Mouse (Mus musculus): Measurements from ENCODE around the gene Rpl3. TPM values are rescaled to one million over a fixed set of nuclear protein-coding genes. Genes with fewer than 3 reads are reported as not detected.

The Rpl3 gene
- polyA plus RNA-seq, 1 experiment from 2014 or later = 552 TPM

GRCm38 (mm10) chr15:80114414-80114813, 22.7 kb upstream of the Rpl3 start:
- no peaks in the 10 kb centered on the region for H3K27me3 ChIP-seq
- no peak for ATAC-seq (ENCODE audit: insufficient read depth)
- H3K9ac ChIP-seq = no peak overlapping the region
- 81% methylated on average over 7 of the region's 7 CpGs for WGBS (ENCODE audit: insufficient replicate concordance)
- no peaks in the 10 kb centered on the region for H3K9me3 ChIP-seq (replicated peaks)
- H3K27ac ChIP-seq (replicated peaks) = no peak overlapping the region
- no peak overlapping the region for H3K4me3 ChIP-seq (replicated peaks)
- no peaks in the 10 kb centered on the region for H3K36me3 ChIP-seq (replicated peaks)
- H3K4me1 ChIP-seq (replicated peaks) = peaks cover 31% of the 10 kb centered on the region
- H3K4me2 ChIP-seq = no peak overlapping the region

- 44% methylated on average over 2 of the region's 2 CpGs for WGBS (ENCODE audit: insufficient replicate concordance)
- Histone ChIP-seq H3K4me2 (no peak overlapping the region), H3K27ac (replicated peaks) (no peak overlapping the region), H3K4me1 (replicated peaks) (peaks cover 30% of the 10 kb centered on the region), H3K9me3 (replicated peaks) (no peaks in the 10 kb centered on the region), H3K27me3 (no peaks in the 10 kb centered on the region), H3K4me3 (replicated peaks) (no peak overlapping the region), H3K36me3 (replicated peaks) (no peaks in the 10 kb centered on the region), H3K9ac (no peak overlapping the region)
- ATAC-seq (ENCODE audit: insufficient read depth) = no peak
These were observed 20.8 kb upstream of the Rpl3 start for GRCm38 (mm10) chr15:80112499-80112898.

GRCm38 (mm10) chr15:80111436-80111835, 19.8 kb upstream of the Rpl3 start:
- no peak for ATAC-seq (ENCODE audit: insufficient read depth)

GRCm38 (mm10) chr15:80107575-80107974, 15.9 kb upstream of the Rpl3 start:
- 82% methylated on average over 3 of the region's 3 CpGs for WGBS (ENCODE audit: insufficient replicate concordance)
- no peak overlapping the region for H3K27ac ChIP-seq (replicated peaks)
- H3K27me3 ChIP-seq = no peaks in the 10 kb centered on the region
- H3K4me2 ChIP-seq = no peak overlapping the region
- no peak overlapping the region for H3K9ac ChIP-seq
- no peaks in the 10 kb centered on the region for H3K36me3 ChIP-seq (replicated peaks)
- H3K4me3 ChIP-seq (replicated peaks) = no peak overlapping the region
- peaks cover 20% of the 10 kb centered on the region for H3K4me1 ChIP-seq (replicated peaks)
- no peaks in the 10 kb centered on the region for H3K9me3 ChIP-seq (replicated peaks)
- no peak for ATAC-seq (ENCODE audit: insufficient read depth)

More at GRCm38 (mm10) chr15:80111436-80111835, 19.8 kb upstream of the Rpl3 start:
- no peaks in the 10 kb centered on the region for H3K9me3 ChIP-seq (replicated peaks)
- 66% methylated on average over 12 of the region's 12 CpGs for WGBS (ENCODE audit: insufficient replicate concordance)
- H3K27ac ChIP-seq (replicated peaks) = no peak overlapping the region
- H3K4me2 ChIP-seq = no peak overlapping the region
- H3K36me3 ChIP-seq (replicated peaks) = no peaks in the 10 kb centered on the region
- no peak overlapping the region for H3K4me3 ChIP-seq (replicated peaks)
- H3K9ac ChIP-seq = no peak overlapping the region
- H3K27me3 ChIP-seq = no peaks in the 10 kb centered on the region
- H3K4me1 ChIP-seq (replicated peaks) = peaks cover 19% of the 10 kb centered on the region

GRCm38 (mm10) chr15:80107143-80107542, 15.5 kb upstream of the Rpl3 start:
- 83% methylated on average over 8 of the region's 8 CpGs for WGBS (ENCODE audit: insufficient replicate concordance)
- H3K4me3 ChIP-seq (replicated peaks) = no peak overlapping the region
- peaks cover 25% of the 10 kb centered on the region for H3K4me1 ChIP-seq (replicated peaks)
- H3K9ac ChIP-seq = no peak overlapping the region
- no peak overlapping the region for H3K27ac ChIP-seq (replicated peaks)
- H3K4me2 ChIP-seq = no peak overlapping the region
- no peaks in the 10 kb centered on the region for H3K36me3 ChIP-seq (replicated peaks)
- H3K9me3 ChIP-seq (replicated peaks) = no peaks in the 10 kb centered on the region
- no peak for ATAC-seq (ENCODE audit: insufficient read depth)
- H3K27me3 ChIP-seq = no peaks in the 10 kb centered on the region

- Histone ChIP-seq H3K9me3 (replicated peaks) (no peaks in the 10 kb centered on the region), H3K4me3 (replicated peaks) (no peak overlapping the region), H3K27ac (replicated peaks) (peak overlapping the region; percentile 69), H3K4me2 (peak overlapping the region; percentile 23; the same call in 1 of the 2 replicates), H3K36me3 (replicated peaks) (no peaks in the 10 kb centered on the region), H3K27me3 (peaks cover 10% of the 10 kb centered on the region; the same call in 1 of the 2 replicates), H3K4me1 (replicated peaks) (peaks cover 27% of the 10 kb centered on the region), H3K9ac (no peak overlapping the region; the same call in 1 of the 2 replicates)
- 0 out of 2 replicates have a peak, but pooled peaks have one; percentile 40 for ATAC-seq (ENCODE audit: insufficient read depth)
- WGBS (ENCODE audit: insufficient replicate concordance) = 49% methylated on average over 12 of the region's 12 CpGs
These were observed 14.1 kb upstream of the Rpl3 start for GRCm38 (mm10) chr15:80105490-80106410.

- Histone ChIP-seq H3K9me3 (replicated peaks) (no peaks in the 10 kb centered on the region), H3K36me3 (replicated peaks) (no peaks in the 10 kb centered on the region), H3K27me3 (peaks cover 14% of the 10 kb centered on the region; the same call in 1 of the 2 replicates), H3K4me1 (replicated peaks) (peaks cover 55% of the 10 kb centered on the region), H3K4me2 (no peak overlapping the region), H3K27ac (replicated peaks) (no peak overlapping the region), H3K4me3 (replicated peaks) (no peak overlapping the region), H3K9ac (no peak overlapping the region)
- no peak for ATAC-seq (ENCODE audit: insufficient read depth)
- WGBS (ENCODE audit: insufficient replicate concordance) = 57% methylated on average over 6 of the region's 6 CpGs
These were observed 10.8 kb upstream of the Rpl3 start for GRCm38 (mm10) chr15:80102495-80102894.

- Histone ChIP-seq H3K27me3 (peaks cover 14% of the 10 kb centered on the region; the same call in 1 of the 2 replicates), H3K4me3 (replicated peaks) (no peak overlapping the region), H3K9me3 (replicated peaks) (no peaks in the 10 kb centered on the region), H3K27ac (replicated peaks) (no peak overlapping the region), H3K4me1 (replicated peaks) (peaks cover 65% of the 10 kb centered on the region), H3K4me2 (no peak overlapping the region), H3K36me3 (replicated peaks) (no peaks in the 10 kb centered on the region), H3K9ac (no peak overlapping the region)
- WGBS (ENCODE audit: insufficient replicate concordance) = 74% methylated on average over 6 of the region's 6 CpGs
- ATAC-seq (ENCODE audit: insufficient read depth) = no peak
These were observed 9.8 kb upstream of the Rpl3 start for GRCm38 (mm10) chr15:80101503-80101902.

GRCm38 (mm10) chr15:80100871-80101270, 9.2 kb upstream of the Rpl3 start:
- Histone ChIP-seq H3K9me3 (replicated peaks) (no peaks in the 10 kb centered on the region), H3K9ac (no peak overlapping the region), H3K4me1 (replicated peaks) (peaks cover 71% of the 10 kb centered on the region), H3K36me3 (replicated peaks) (no peaks in the 10 kb centered on the region), H3K27me3 (peaks cover 14% of the 10 kb centered on the region; the same call in 1 of the 2 replicates), H3K27ac (replicated peaks) (no peak overlapping the region), H3K4me3 (replicated peaks) (no peak overlapping the region), H3K4me2 (no peak overlapping the region)
- no peak for ATAC-seq (ENCODE audit: insufficient read depth)
- WGBS (ENCODE audit: insufficient replicate concordance) = 70% methylated on average over 10 of the region's 10 CpGs

- no peak overlapping the region for H3K4me2 ChIP-seq
- H3K27me3 ChIP-seq = peaks cover 14% of the 10 kb centered on the region; the same call in 1 of the 2 replicates
- WGBS (ENCODE audit: insufficient replicate concordance) = 79% methylated on average over 3 of the region's 3 CpGs
- no peak overlapping the region for H3K27ac ChIP-seq (replicated peaks)
- H3K4me3 ChIP-seq (replicated peaks) = no peak overlapping the region
- no peaks in the 10 kb centered on the region for H3K36me3 ChIP-seq (replicated peaks)
- H3K9ac ChIP-seq = no peak overlapping the region
- peaks cover 70% of the 10 kb centered on the region for H3K4me1 ChIP-seq (replicated peaks)
- no peaks in the 10 kb centered on the region for H3K9me3 ChIP-seq (replicated peaks)
- no peak for ATAC-seq (ENCODE audit: insufficient read depth)
These were observed 8.5 kb upstream of the Rpl3 start for GRCm38 (mm10) chr15:80100196-80100595.

GRCm38 (mm10) chr15:80099477-80099876, 7.8 kb upstream of the Rpl3 start:
- ATAC-seq (ENCODE audit: insufficient read depth) = no peak
- peaks cover 14% of the 10 kb centered on the region; the same call in 1 of the 2 replicates for H3K27me3 ChIP-seq
- WGBS (ENCODE audit: insufficient replicate concordance) = 68% methylated on average over 3 of the region's 3 CpGs
- no peak overlapping the region for H3K9ac ChIP-seq
- peak overlapping the region; percentile 98; the same call in 1 of the 2 replicates for H3K27ac ChIP-seq (replicated peaks)
- H3K36me3 ChIP-seq (replicated peaks) = no peaks in the 10 kb centered on the region
- H3K4me1 ChIP-seq (replicated peaks) = peaks cover 68% of the 10 kb centered on the region
- no peaks in the 10 kb centered on the region for H3K9me3 ChIP-seq (replicated peaks)
- H3K4me3 ChIP-seq (replicated peaks) = no peak overlapping the region
- peak overlapping the region; percentile 79 for H3K4me2 ChIP-seq

All from liver, embryonic 15.5 days (tissue).